Mouse (Mus musculus): ENCODE results near the gene Tet2.

DNA sequence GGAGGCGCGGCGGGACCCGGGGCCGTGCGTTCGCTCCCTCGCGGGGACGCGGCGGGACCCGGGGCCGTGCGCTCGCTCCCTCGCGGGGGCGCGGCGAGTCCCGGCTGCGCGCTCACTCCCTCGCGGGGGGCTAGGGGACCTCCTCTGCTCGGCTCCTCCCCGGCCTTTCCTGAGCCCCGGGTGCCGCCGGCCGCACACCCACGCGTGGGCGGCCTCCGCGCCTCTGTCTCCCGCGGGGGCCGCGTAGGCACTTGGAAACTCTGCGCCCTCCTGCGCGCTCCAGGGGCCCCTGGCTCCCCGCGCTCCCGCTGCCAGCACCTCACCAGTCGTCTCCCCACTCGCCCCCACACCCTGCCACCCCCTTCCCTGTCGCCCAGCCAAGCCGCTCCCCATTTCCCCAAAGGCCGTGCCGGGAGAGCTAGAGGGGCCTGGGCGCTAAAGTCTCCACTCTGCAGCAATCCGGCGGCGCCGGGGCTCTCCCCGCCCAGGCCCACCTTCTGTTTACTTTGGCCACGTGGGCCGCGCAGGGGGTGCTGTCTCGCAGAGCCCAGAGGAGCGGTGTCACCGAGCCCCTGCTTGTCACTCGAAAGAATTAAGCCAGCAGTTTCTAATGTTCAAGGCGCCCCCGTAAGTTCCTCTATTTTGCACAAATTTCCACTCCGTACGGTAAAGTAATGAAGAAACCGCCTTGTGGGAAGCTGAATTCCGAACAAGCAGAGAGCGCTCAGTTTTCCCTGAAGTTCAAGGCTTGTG, at the start of gene Tet2:
- no peak for TF ChIP-seq GATA1 (IDR thresholded peaks at IDR 0.05; ENCODE audit: borderline replicate concordance, low read length)
- no peak for TF ChIP-seq FLI1 (IDR thresholded peaks at IDR 0.05; ENCODE audit: low read length)

Measured in megakaryocyte, embryonic 14.5 days (primary cell).